Mouse (Mus musculus) kidney, adult 2 months (tissue): ENCODE results near the gene Prdx1.
"Not testable (repeated sequence)": the region's sequence is repeated elsewhere in the genome, so short reads cannot be mapped to it uniquely, and the experiment has no call there.

Experiments used
- CTCF ChIP-seq: fragments of 200-500 bp; conservative IDR thresholded peaks from 2 replicates; pipeline ENCODE4 v1.5.1; 2011; ENCODE audit warnings: low read depth, mild to moderate bottlenecking, control low read depth, low read length, moderate library complexity, mixed read lengths; ENCODE audit not compliant: insufficient read depth, insufficient read length
- POLR2A ChIP-seq: fragments of 200-500 bp; IDR thresholded peaks from one replicate; pipeline ENCODE4 v1.6.1; 2011; ENCODE audit warnings: low read depth, low read length, control low read depth

DNA sequence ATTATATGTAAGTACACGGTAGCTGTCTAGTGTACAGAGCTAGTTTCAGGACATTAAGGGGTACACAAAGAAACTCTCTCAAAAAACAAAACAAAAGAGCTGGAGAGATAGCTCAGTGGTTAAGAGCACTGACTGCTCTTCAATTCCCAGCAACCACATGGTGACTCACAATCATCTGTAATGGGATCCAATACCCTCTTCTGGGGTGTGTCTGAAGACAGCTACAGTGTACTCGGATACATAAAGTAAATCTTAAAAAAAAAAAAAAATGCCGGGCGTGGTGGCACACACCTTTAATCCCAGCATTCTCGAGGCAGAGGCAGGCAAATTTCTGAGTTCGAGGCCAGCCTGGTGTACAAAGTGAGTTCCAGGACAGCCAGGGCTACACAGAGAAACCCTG is 25.4 kb upstream of the Prdx1 start:
- not testable (repeated sequence) for TF ChIP-seq CTCF, POLR2A
